Mouse (Mus musculus): ENCODE data around the gene Rgp1. TPM values are rescaled to one million over a fixed set of nuclear protein-coding genes. Genes with fewer than 3 reads are reported as not detected.
"Not testable (repeated sequence)": the region's sequence is repeated elsewhere in the genome, so short reads cannot be mapped to it uniquely, and the experiment has no call there.

Gene Rgp1
- 28.7 and 30.4 TPM in 2 replicates for total RNA-seq (2014; fragmentation: Nextera tagmentation)
- 6.7 and 8.3 TPM in 2 replicates for total RNA-seq (2017)

DNA sequence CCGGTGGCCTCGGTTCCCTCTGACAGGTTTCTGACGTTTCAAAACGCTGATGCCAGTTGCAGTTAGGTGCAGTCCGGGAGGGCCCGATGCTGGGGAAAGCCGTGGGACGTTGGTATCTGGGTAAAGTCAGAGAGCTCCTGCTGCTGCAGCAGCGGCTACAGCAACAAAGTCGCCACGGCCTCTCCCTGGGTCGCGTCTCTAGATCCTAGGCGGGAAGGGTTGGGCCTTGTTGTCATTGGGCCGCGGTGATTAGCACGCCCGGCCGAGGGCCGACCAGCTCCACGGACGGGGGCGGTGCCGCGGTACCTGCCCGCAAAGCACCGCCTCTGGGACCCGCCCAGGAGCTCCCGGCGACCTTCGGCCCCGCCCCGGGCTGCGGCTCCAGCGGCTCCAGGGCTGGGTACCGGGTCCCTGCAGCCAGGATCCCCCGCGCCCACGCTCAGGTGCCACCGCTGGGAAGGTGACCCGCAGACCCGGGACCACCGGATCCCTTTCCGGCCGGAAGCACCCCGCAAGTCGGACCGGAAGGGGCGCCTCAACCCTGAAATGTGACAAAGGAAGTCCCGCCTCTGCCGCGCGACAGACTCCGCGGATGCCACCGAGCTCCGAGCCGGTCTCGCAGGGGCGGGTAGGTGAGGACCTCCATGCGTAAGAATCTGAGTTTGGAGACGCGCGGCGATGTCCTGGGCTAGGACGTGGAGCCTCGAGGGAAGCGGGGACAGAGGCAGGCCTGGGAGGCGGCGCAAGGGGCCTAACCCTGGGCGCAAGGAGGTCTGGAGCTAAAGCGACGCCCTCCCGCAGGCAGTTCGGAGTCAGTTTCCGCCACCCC, at the start of gene Rgp1, which contains the start of gene Gba2:
TSS of gene Rgp1 (plus strand) at position 340 of the 829 bp plus-strand sequence.
TSS of gene Gba2 (minus strand) at position 498 of the 829 bp plus-strand sequence.
- ATAC-seq (replicated peaks; ENCODE audit: low FRiP score, low TSS enrichment, poor library complexity, severe bottlenecking) = peak; percentile 92

DNA sequence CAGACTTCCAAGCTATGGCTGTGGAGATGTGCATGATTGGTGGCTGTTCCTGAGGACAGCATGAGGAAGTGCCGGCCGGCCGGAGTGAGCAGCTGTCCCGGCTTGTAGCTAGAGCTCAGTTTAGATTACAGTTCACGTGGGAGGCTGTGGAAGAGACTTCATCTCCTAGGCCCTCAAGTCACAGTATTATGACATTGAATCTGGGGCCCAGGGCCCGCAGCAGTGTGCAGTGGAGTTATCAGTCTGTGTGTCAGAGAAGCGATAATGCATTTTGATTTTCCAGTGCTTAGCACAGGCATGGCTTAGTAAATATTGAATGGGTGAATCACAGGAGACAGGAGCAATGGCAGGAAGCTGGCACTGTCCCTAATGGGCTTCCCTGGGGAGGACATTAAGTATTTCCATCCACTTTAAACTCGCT, 48.4 kb upstream of the Rgp1 start:
- ATAC-seq (replicated peaks; ENCODE audit: low FRiP score, low TSS enrichment, poor library complexity, severe bottlenecking) = no peak

DNA sequence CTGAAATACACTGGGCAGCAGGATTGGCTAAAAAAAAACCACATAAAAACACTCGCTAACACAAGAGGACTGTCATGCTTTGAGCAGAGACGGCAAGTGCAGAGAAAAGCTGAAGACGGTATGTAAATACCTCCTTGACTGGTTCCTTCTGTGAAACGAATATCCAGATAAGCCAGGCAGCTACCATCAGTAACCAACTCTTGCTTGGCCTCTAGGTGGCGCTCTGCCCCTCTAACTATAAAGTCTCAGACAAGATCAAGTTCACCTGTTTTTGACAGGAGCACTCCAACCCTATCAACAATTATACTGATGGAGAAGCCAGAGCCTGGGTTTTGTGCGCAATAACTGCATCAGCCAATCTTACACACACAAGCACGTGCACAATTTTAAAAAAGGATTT, 47.9 kb upstream of the Rgp1 start:
- peak; percentile 70 for ATAC-seq (replicated peaks; ENCODE audit: low FRiP score, low TSS enrichment, poor library complexity, severe bottlenecking)

DNA sequence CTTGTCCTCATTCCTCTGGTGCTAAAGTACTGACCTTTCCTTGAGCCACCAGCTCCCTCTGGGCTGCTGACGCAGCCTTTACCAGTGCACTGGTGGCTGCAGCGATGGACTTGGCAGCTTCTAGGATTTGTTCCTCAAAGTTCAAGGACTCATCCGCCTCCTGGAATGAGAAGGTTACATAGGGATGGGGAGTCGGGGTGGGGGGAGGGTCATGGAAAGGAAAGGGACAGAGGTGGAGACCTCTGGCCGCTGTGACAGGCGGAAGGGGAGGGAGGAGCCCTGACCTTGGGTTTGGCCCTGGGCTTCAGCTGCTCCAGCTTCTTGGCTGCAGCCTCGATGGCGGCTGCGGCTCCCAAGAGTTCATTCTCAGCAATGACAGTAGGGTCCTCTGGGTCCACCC, 45.2 kb upstream of the Rgp1 start:
- ATAC-seq (replicated peaks; ENCODE audit: low FRiP score, low TSS enrichment, poor library complexity, severe bottlenecking) = no peak

DNA sequence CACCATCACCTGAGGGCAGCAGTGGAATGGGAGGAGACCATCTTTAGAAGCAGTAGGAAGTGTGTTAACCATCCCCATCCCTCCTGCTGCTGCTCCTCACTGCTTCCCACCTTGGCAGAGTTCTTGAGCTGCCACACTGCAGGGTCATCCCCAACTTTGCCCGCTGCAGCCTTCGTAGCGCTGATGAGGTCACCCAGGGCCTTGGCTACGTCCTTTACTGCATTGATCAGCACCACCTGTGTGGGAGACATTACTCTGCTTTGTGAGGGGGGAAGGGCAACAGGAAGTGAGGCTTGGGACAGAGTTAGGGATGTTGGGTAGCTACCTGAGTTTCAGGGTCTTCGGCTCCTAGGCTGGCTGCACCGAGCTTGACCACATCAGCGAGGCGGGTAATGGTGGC, 42.9 kb upstream of the Rgp1 start:
- ATAC-seq (replicated peaks; ENCODE audit: low FRiP score, low TSS enrichment, poor library complexity, severe bottlenecking) = no peak

DNA sequence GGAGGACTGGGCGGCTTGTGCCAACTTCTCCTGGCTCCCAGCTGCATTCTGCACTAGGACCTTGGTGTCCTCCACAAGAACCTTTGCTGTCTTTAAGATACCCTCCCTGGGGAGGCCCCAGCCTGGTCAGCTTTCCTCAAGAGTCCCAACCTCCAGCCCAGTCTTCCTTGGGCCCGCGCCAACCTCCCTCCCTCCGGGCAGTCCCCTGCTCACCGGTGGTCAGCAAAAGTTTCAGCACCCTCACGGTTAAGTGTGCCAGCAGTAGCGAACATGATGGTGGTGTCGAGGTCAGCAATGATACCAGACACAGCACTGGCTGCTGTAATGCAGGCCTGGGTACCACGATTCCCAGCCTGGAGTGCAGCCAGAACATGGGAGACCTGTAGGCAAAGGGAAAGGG, 42.5 kb upstream of the Rgp1 start:
- ATAC-seq (replicated peaks; ENCODE audit: low FRiP score, low TSS enrichment, poor library complexity, severe bottlenecking) = no peak

DNA sequence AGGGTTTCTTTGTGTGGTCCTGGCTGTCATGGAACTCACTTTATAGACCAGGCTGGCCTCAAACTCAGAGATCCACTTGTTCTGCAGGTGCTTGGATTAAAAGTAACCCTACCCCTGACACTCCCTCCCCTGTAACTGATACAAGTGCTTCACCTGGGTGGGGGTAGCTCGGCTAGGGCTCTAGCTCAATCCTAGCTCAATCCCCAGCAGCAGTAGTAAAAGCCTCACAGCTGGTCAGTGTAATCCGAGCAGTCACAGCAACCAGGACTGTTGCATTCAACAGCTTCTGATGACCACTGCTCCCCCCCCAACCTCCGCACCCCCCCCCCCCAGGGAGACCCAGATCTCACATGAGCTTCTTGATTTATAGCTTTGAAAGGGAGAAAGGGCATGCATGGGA, 36.5 kb upstream of the Rgp1 start:
- ATAC-seq (replicated peaks; ENCODE audit: low FRiP score, low TSS enrichment, poor library complexity, severe bottlenecking) = no peak

DNA sequence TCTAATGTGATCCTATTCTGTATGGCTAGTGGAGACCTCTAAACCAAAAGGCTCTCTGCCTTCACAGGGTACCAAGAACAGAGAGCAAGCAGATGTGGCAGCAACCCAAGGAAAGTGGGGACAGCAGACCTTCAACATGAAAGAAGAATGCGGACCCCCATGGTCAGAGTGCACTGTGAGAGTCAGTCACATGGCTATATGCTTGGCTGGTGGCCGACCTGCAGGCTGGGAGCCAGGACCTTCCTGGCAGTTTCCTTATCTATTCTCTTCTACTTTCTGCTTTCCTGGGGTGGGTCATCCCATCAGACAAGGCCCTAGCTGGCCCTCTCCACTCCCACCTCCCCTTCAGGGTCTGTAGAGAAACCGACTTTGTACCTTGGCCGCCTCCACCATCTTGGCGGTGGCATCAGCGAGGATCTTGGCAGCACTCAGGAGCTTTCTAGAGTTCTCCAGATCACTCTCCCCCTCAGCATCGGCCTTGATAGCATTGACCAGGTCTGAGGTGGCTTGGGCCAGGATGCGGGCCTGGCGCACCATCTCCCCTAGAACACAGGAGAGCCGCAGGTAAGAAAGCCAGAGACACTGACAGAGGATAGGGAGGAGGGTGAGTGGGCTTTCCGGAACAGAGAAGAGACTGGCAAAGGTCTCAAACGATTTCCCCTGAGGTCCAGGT, 32.0 kb upstream of the Rgp1 start:
- ATAC-seq (replicated peaks; ENCODE audit: low FRiP score, low TSS enrichment, poor library complexity, severe bottlenecking) = no peak

DNA sequence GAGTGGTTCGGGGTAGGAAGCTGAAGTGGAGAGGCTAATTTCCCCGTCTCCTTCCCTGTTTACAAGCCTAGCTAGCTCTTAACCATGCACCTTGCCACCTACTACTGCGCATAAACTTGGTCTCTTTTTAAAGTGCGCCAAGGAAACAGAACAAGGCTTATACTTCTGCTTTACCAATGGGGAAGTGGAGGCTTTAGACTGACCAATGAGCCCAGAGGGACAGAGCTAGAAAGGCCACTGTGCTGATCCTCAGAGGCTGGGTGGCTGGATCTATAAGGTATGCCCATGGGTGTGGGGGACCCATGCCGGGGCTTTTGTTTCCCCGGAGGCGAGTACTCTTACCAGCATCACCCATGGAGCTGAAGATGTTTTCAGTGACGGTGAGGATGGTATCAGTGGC, 31.4 kb upstream of the Rgp1 start:
- no peak for ATAC-seq (replicated peaks; ENCODE audit: low FRiP score, low TSS enrichment, poor library complexity, severe bottlenecking)

DNA sequence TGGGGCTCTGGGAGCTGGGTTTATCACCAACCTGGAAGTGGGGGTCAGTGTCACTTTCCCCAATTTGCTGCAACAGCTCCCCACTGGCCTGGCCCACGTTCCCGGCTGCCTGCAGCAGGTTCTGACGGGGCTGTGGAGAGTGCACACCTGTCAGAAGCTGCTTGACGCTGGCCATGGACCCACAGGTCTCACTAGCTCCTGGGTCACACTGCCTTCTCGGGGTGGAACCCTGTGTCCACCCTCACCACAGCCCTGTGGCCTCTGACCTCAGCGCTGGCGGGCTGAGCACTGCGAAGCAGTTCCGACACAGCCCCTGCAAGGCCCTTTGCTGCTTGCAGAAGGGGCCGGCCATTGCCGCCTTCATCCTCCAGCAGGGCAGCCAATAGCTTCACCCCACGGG, 29.5 kb upstream of the Rgp1 start:
- ATAC-seq (replicated peaks; ENCODE audit: low FRiP score, low TSS enrichment, poor library complexity, severe bottlenecking) = no peak

DNA sequence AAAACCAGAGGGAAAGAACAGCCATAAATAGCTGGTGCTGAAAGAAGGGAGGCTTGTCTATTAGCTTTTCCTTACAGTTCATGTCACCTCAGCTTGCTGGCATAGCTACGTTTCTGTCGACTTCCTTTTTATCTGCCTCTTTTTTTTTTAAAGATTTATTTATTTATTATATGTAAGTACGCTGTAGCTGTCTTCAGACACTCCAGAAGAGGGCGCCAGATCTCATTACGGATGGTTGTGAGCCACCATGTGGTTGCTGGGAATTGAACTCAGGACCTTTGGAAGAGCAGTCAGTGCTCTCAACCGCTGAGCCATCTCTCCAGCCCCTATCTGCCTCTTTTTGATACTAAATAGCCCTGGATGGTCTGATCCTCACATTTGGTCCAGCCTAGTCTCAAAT, 26.7 kb upstream of the Rgp1 start:
- ATAC-seq (replicated peaks; ENCODE audit: low FRiP score, low TSS enrichment, poor library complexity, severe bottlenecking) = not testable (repeated sequence)

DNA sequence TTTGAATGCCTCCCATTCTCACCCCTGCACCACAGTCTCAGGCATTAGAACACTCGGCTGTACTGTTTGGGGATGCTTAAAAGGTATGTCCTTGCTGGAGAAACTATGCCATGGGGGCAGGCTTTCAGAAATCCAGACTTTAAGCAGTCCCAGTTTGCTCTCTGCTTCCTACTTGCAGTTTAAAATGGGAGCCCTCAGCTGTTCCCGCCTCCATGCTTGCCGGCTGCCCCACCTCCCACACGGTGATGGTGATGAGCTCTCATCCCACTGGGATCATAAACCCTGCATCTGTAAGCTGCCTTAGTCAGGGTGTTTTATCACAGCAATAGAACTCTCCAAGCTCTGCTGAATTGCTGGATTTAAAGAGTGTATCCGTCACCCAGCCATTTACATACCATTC, 26.1 kb upstream of the Rgp1 start:
- no peak for ATAC-seq (replicated peaks; ENCODE audit: low FRiP score, low TSS enrichment, poor library complexity, severe bottlenecking)

DNA sequence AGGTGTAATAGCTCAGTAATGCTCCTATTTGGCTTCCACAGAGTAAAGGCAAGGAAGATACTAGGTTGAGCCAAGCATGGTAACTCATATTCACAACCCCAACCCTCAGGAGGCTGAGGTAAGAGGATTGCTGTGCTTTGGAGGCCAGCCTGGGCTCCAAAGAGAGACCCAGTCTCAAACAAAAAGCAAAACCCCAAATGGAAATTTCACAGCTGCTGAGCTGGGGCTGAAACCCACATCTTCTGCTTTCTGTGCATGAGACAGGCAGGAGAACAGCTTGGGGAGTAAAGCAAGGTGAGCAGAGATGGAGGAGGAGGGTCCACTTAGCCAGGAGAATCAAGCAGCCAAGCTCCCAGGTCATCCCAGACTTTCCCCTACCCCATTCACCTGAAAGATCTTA, 24.6 kb upstream of the Rgp1 start:
- ATAC-seq (replicated peaks; ENCODE audit: low FRiP score, low TSS enrichment, poor library complexity, severe bottlenecking) = no peak

DNA sequence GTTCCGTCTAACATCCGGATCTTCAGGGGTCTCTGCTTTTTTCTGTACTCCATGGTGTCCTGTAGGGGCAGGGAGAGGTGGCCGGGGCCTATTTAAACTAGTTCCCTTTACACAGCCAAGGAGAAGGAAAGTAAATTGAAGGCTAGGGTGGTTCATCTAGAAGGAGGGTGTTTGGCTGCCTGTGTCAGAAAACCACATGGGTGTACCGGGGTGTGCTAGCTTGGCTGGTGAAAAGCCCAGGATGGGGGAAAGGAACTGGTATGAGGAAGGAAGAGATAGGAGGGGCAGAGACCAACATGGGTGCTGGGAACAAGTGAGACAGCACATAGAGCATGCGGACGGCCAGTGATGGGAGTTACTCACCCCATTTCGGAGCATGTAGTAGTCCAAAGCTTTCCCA, 22.6 kb upstream of the Rgp1 start:
- no peak for ATAC-seq (replicated peaks; ENCODE audit: low FRiP score, low TSS enrichment, poor library complexity, severe bottlenecking)

DNA sequence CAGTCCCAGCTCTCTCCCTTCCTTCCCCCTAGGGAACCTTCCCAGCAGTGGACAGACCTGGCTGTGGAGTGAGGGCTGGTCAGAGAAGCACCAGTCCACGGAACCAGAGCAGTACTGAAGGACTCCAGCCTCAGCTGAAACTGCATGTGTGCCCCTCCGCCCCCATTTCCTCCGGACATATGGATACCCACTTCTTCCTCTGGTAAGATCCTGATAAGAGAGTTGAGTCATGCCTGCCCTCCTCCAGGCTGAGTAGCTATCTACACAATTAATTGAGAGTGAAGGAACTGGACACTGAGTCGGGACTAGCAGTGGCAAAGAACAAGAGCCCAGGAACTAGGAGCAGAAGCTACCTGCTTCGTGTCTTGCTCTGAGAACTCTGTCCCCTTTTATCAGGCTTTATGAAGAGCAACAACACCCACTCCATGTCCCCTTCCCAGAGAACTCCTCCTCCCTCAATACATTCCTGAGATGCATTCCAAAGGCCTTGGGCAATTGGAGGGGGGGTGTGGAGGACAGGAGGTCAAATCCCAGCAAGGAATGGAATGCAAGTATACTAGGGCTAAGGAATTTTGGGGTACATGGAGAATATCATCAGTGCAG, 20.4 kb upstream of the Rgp1 start:
- ATAC-seq (replicated peaks; ENCODE audit: low FRiP score, low TSS enrichment, poor library complexity, severe bottlenecking) = no peak

DNA sequence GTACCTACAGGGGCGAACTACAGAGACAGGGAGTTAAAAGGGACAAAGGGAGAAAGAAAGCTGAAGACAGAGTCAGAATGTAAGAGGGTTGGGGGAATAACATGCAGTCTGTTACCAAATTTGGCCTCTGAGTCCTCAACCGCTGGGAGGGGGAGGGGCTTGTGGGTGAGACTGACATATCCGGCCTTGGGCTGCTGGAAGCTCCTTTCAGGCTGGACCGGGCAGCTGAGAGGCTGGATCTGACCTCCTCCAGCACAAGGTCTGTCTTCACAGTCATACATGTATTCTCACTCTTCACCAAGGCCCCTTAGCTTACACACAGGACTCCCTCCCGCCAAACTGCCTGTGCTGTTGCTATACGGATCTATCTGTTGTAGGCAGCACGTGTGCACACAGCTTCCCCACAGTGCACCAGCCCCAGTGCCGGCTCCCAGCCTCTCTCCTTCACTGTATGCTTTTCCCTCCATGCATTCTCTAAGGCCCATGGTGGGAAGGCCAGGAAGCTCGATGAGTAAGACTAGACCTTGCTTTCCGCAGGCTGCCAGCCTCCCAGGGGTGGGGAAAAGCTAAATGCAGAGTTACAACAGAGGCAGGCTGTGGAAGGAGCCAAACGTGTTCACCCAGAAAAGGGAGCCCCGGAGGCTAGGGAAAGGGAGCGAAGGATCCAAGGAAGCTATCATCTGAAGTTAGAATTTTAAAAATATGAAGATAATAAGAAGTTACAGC, 19.7 kb upstream of the Rgp1 start:
- ATAC-seq (replicated peaks; ENCODE audit: low FRiP score, low TSS enrichment, poor library complexity, severe bottlenecking) = peak; percentile 34

DNA sequence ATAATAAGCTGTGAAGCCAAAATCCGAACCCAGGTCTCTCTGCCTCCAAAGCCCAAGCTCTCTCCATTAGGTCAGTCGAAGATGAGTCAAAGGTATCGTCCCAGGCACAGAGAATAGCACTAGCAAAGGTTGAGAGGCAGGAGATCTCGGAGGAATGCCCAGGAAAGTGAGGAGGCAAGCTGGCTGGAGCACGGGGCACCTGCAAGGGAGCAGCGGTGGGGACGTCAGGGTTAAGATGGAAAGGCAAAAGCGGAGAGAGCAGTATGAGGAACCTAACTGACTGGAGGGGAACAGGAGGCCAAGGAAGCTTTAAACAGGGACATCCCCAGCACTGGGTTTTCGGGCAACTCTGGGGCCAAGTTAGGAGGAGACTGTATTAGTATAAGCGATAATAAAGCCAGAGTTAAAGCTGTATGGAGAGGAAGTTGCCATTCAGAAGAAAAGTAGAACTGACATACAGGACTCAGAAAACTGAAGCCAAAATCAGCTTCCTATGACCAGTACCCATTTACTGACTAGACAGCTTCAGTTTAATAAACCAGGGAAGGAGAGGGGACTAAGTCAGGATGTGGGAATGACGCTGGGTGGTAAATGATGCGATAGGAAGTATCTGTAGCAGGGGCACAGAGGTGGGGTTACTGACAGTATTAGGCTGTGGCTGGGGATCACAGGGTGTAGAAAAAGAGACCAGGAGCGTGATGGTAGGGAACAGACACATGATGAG, 18.8 kb upstream of the Rgp1 start:
- no peak for ATAC-seq (replicated peaks; ENCODE audit: low FRiP score, low TSS enrichment, poor library complexity, severe bottlenecking)

DNA sequence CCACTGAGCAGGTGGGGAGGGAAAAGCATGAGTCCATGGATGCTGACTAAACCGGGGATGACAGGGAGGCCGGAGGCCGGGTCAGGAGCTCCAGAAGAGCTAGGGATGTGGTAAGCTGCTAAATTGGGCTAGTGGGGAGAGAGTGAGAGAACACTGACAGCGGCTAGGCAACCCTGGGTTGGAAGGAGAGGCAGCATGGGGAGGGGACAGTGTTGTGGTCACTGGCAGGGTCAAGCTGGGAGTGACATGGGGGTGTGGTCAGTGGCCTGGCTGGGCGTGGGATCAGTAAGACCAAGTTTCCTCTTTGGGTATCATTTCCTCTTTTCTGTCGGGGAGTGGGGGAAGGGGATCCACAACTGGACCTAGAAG, 18.3 kb upstream of the Rgp1 start:
- ATAC-seq (replicated peaks; ENCODE audit: low FRiP score, low TSS enrichment, poor library complexity, severe bottlenecking) = no peak

DNA sequence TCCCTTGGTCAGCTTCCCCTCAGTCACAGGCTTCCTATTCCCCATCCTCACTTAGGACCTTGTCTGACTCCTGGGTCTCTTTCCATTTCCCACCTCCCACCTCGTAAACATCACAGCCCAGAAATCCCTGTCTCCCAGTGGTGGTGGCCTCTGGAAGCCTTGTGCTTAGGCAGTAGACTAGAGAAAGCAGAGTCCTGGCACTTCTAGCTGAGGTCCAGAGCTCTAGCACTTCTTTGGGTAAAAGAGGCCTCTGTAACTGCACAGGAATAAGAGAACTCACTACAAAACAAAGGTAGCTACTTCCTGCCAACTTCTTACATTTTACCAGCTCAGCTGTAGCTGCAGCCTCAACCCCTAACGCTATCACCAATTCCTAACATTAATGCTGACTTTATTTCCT, 17.5 kb upstream of the Rgp1 start:
- ATAC-seq (replicated peaks; ENCODE audit: low FRiP score, low TSS enrichment, poor library complexity, severe bottlenecking) = no peak

Measured in megakaryocyte-erythroid progenitor cell, adult 5-6 weeks (primary cell).